Mouse (Mus musculus): ENCODE measurements around the gene Itgav. TPM values are rescaled to one million over a fixed set of nuclear protein-coding genes. Genes with fewer than 3 reads are reported as not detected.

The Itgav gene
- polyA plus RNA-seq, 1 experiment from 2014 or later = 83.2 TPM

DNA sequence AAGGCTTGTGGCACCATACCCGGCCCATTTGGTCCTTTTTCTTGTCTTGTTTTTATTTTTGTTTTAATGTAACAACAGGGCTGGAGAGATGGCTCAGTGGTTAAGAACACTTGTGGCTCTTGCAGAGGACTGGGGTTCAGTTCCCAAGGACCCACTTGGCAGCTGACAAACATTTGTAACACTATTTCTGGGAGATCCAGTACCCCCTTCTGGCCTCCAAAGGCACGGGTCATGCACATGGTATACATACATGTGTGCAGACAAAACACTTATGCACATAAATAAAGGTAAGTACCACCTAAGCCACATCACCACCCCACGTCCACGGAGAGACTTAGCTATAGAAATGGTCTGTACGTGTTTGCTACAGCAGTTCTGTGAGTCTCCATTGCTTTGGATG is 12.6 kb downstream of the Itgav start:
- H3K9me3 ChIP-seq = no peaks in the 10 kb centered on the region
- no peak overlapping the region for H3K4me3 ChIP-seq
- peaks cover 15% of the 10 kb centered on the region; the same call in 1 of the 2 replicates for H3K36me3 ChIP-seq
- H3K4me2 ChIP-seq (replicated peaks) = no peak overlapping the region
- no peak overlapping the region for H3K27ac ChIP-seq
- H3K4me1 ChIP-seq = peaks cover 15% of the 10 kb centered on the region
- 89% methylated on average over 5 of the region's 5 CpGs for WGBS
- H3K9ac ChIP-seq = no peak overlapping the region
- H3K27me3 ChIP-seq = no peaks in the 10 kb centered on the region
- no peak for ATAC-seq (ENCODE audit: insufficient number of reproducible peaks, insufficient read depth, low FRiP score, low TSS enrichment)

DNA sequence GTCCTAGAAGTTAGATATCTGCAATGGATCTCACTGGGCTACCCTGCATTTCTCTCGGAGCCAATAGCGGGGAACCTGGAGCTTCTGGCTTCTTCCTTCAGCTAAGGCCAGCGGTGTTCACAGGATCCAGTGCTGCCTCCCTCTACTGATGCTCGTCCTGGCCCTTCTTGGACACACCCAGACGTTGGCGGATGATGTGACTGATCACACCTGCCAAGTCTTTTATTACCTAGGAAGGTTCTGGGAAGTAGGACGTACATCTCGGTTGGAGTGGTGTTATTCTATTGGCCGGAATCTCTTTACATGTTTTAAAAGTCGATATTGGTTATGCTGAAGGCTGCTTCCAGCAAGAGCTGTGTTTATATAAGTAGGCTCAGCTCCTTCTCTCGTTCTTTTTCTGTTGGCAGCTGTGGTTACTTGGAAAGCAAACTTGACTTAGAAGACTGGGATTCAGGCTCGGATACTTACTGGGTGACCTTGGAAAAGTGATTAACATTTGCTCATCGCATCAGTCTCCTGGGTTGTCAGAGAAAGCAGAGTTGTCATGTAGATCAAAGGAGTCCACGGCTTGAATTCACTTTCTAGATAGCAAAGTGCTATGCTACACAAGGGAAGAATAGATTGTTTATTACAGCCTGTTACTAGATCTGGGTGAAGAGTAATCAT is 14.5 kb downstream of the Itgav start:
- H3K9ac ChIP-seq = no peak overlapping the region
- H3K9me3 ChIP-seq = no peaks in the 10 kb centered on the region
- H3K4me3 ChIP-seq = no peak overlapping the region
- H3K27ac ChIP-seq = no peak overlapping the region
- peaks cover 15% of the 10 kb centered on the region; the same call in 1 of the 2 replicates for H3K36me3 ChIP-seq
- H3K4me2 ChIP-seq (replicated peaks) = no peak overlapping the region
- 85% methylated on average over 14 of the region's 14 CpGs for whole genome bisulfite sequencing
- peaks cover 23% of the 10 kb centered on the region for H3K4me1 ChIP-seq
- no peaks in the 10 kb centered on the region for H3K27me3 ChIP-seq
- ATAC-seq (ENCODE audit: insufficient number of reproducible peaks, insufficient read depth, low FRiP score, low TSS enrichment) = no peak

DNA sequence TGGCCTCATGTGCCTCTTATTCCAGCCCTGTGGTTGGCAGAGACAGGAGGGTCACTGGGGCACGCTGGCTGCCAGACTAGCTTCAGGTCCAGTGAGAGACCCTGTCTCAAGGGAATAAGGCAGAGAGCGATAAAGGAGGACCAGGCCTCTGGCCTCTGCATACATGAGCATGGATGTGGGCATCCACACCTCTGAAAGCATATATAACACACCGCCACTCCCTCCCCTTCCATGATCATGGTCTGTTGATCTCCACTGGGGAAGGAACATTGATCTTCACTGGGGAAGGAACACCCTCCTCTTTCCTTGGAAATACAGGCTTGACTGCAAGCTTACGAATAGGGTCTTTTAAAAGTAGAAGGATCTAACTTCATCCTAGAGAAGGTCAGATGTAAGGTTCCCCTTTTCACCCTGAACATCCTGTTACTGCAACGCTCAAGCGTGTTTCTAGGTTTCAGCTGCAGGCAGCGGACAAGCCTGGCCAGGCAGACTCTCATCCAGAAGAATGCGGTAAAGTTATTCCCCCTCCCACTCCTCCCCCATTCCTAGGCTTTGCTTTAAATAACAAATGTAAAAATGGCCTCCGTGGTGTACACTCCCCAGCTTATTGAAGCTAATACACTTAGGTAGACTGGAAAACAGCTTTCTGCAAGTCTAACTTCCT is 15.4 kb downstream of the Itgav start:
- 0 out of 2 replicates have a peak, but pooled peaks have one; percentile 15 for ATAC-seq (ENCODE audit: insufficient number of reproducible peaks, insufficient read depth, low FRiP score, low TSS enrichment)
- Histone ChIP-seq H3K4me2 (replicated peaks) (no peak overlapping the region), H3K27ac (no peak overlapping the region), H3K36me3 (peaks cover 15% of the 10 kb centered on the region; the same call in 1 of the 2 replicates), H3K9me3 (no peaks in the 10 kb centered on the region), H3K4me1 (peaks cover 23% of the 10 kb centered on the region), H3K9ac (no peak overlapping the region), H3K4me3 (no peak overlapping the region), H3K27me3 (no peaks in the 10 kb centered on the region)
- WGBS = 38% methylated on average over 9 of the region's 9 CpGs

DNA sequence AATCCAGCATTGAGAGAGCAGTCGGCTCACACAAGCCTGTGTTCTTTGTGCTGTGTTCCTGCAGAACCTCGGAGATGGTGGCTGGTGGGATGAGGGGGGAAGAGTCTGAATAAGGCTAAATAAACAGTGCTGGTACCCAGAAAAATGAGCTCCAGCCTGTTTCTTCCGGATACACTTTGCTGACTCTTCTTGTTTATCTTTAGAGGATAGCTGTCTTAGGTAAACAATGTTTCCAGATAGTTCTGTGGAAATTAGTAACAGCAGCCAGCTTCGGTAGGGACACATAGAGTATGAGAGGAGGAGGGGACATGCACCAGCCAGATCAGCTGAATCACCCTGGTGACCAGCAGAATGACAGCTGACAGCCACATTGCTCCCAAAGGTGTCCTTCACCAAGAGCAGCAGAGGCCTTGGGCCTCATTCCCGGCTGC is 16.4 kb downstream of the Itgav start:
- Histone ChIP-seq H3K27me3 (no peaks in the 10 kb centered on the region), H3K9ac (no peak overlapping the region), H3K4me2 (replicated peaks) (no peak overlapping the region), H3K9me3 (no peaks in the 10 kb centered on the region), H3K27ac (no peak overlapping the region), H3K4me1 (peaks cover 23% of the 10 kb centered on the region), H3K36me3 (peaks cover 15% of the 10 kb centered on the region; the same call in 1 of the 2 replicates), H3K4me3 (no peak overlapping the region)
- 14% methylated on average over 5 of the region's 5 CpGs for WGBS
- 0 out of 2 replicates have a peak, but pooled peaks have one; percentile 49 for ATAC-seq (ENCODE audit: insufficient number of reproducible peaks, insufficient read depth, low FRiP score, low TSS enrichment)

DNA sequence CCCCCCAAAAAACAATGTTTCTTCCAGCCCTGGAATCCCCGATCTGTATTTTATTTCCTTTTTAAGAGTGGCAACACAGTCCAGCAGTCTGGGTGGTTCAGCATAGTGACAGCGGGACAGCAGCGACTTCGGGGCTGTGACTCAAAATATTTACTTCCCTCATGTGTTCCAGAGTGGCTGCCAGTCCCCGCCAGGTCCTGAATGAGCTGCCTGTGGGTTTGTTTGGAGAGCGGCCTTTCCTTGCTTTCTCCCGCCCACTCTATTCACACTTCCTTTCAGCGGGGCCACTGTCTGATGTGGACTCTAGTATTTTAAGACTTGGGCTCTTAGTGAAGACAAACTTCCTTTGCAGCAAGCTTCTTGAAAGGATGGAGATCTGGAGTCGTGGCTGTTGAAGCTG is 18.0 kb downstream of the Itgav start:
- H3K9me3 ChIP-seq = no peaks in the 10 kb centered on the region
- WGBS = 47% methylated on average over 9 of the region's 9 CpGs
- H3K27ac ChIP-seq = no peak overlapping the region
- no peak overlapping the region for H3K4me2 ChIP-seq (replicated peaks)
- H3K36me3 ChIP-seq = peaks cover 10% of the 10 kb centered on the region; the same call in 1 of the 2 replicates
- no peak for ATAC-seq (ENCODE audit: insufficient number of reproducible peaks, insufficient read depth, low FRiP score, low TSS enrichment)
- peaks cover 23% of the 10 kb centered on the region for H3K4me1 ChIP-seq
- H3K27me3 ChIP-seq = no peaks in the 10 kb centered on the region
- no peak overlapping the region for H3K9ac ChIP-seq
- no peak overlapping the region for H3K4me3 ChIP-seq

DNA sequence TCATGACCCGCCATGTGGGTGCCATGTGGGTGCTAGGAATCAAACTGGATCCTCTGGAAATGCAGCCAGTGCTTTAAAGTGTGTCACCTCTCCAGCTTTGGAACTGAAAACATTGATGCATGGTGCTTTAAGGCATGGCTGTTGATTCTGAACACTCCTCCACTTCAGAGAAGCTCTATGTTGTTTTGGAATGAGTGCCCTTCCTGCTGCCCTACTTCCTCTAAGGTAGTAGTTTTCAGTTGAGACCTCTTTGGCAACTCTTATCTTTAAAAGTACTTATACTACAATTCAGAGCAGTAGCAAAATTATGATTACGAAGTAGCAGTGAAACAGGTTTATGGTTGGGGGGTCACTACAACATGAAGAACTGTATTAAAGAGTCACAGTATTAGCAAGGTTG is 18.6 kb downstream of the Itgav start:
- Histone ChIP-seq H3K27me3 (no peaks in the 10 kb centered on the region), H3K27ac (no peak overlapping the region), H3K36me3 (peaks cover 12% of the 10 kb centered on the region; the same call in 1 of the 2 replicates), H3K4me3 (no peak overlapping the region), H3K4me2 (replicated peaks) (no peak overlapping the region), H3K4me1 (peaks cover 23% of the 10 kb centered on the region), H3K9me3 (no peaks in the 10 kb centered on the region), H3K9ac (no peak overlapping the region)
- no peak for ATAC-seq (ENCODE audit: insufficient number of reproducible peaks, insufficient read depth, low FRiP score, low TSS enrichment)
- WGBS = 94% methylated on average over 2 of the region's 2 CpGs

DNA sequence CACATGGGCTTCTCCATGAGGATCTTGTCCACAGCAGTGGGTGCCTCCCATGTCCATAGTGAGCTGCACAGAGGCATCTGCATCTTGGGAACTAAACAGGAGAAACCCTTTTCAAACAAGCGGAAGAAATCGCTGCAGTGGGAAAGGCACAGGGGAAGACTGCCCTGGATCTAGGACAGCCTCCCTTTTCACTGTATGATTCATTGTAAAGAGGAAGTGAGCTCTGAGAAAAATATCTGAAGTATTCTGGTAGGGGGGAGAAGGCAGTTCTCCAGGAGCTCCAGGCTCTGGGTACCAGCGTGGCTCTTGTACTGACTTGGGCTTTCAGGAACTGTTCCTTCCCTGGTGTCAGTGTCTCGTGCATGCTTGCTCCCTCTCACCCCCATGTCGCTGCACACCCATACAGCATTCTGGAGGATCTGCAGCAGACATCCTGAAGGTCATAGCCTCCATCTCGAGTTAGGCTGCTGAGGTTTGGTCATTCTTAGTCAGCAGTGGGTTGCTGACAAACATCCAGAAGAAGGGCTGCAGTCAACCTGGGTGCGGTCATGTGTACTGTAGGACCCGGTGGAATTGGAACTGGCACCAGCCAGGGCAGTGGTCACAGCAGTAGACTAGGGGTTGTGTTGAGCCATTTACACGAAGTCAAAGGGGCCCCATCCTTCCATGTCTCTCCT is 20.2 kb downstream of the Itgav start:
- Histone ChIP-seq H3K27me3 (no peaks in the 10 kb centered on the region), H3K36me3 (peaks cover 14% of the 10 kb centered on the region), H3K9ac (no peak overlapping the region), H3K4me2 (replicated peaks) (no peak overlapping the region), H3K27ac (0 out of 2 replicates have a peak overlapping the region, but pooled peaks have one; percentile 1), H3K9me3 (no peaks in the 10 kb centered on the region), H3K4me3 (no peak overlapping the region), H3K4me1 (peaks cover 17% of the 10 kb centered on the region)
- WGBS = 74% methylated on average over 9 of the region's 9 CpGs
- ATAC-seq (ENCODE audit: insufficient number of reproducible peaks, insufficient read depth, low FRiP score, low TSS enrichment) = no peak

DNA sequence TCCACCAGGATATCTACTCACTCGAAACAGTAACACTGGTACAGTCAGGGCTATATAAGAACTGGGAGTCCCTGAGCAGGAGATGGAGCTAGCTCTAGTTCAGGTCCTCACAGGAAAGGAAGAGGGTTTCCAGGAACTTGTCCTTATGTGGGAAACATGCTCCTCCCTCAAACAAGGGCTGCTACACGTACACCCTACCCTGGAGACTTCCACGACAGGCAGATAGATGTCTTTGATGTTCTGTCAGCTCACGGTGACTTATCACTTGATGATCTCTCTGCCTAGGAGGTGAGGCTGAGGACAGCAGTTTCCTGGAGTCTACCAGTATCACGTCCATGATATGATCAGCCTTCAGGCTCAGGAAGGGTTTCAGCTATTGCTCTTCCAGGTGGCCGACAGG is 21.1 kb downstream of the Itgav start:
- 65% methylated on average over 6 of the region's 6 CpGs for whole genome bisulfite sequencing

DNA sequence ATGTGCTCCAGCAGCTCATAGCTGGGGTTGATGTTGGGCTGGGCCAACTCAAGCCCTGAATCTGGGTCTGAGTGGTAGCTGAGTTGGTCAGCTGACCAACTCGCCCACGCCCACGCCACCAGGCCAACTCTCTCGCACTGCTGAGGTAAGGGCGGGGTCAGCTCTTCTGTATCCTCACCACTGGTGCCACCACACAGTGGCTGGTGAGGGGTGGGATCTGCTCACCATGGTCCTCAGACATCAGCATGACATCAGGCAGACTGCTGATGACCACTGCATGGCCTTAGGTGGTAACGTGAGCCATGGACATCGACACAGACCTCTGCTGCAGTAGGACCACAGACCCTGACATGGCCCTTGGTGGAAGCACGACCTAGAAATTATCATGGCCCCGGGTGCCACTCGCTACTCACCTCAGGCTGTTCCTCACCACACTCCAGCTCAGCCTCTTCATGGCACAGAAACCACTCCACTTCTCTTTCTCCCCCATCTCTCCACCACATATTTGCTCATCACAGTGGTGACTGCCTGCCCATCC is 24.5 kb downstream of the Itgav start:
- H3K27me3 ChIP-seq = no peaks in the 10 kb centered on the region
- peaks cover 14% of the 10 kb centered on the region for H3K36me3 ChIP-seq
- H3K4me2 ChIP-seq (replicated peaks) = no peak overlapping the region
- no peak overlapping the region for H3K27ac ChIP-seq
- ATAC-seq (ENCODE audit: insufficient number of reproducible peaks, insufficient read depth, low FRiP score, low TSS enrichment) = no peak
- WGBS = 95% methylated on average over 10 of the region's 10 CpGs
- no peak overlapping the region for H3K4me3 ChIP-seq
- no peak overlapping the region for H3K9ac ChIP-seq
- H3K9me3 ChIP-seq = no peaks in the 10 kb centered on the region
- no peaks in the 10 kb centered on the region for H3K4me1 ChIP-seq

More for the DNA sequence above, 21.1 kb downstream of the Itgav start:
- Histone ChIP-seq H3K4me1 (peaks cover 13% of the 10 kb centered on the region), H3K36me3 (peaks cover 14% of the 10 kb centered on the region), H3K4me3 (no peak overlapping the region), H3K27ac (no peak overlapping the region), H3K4me2 (replicated peaks) (no peak overlapping the region), H3K9ac (no peak overlapping the region), H3K27me3 (no peaks in the 10 kb centered on the region), H3K9me3 (no peaks in the 10 kb centered on the region)
- ATAC-seq (ENCODE audit: insufficient number of reproducible peaks, insufficient read depth, low FRiP score, low TSS enrichment) = no peak

DNA sequence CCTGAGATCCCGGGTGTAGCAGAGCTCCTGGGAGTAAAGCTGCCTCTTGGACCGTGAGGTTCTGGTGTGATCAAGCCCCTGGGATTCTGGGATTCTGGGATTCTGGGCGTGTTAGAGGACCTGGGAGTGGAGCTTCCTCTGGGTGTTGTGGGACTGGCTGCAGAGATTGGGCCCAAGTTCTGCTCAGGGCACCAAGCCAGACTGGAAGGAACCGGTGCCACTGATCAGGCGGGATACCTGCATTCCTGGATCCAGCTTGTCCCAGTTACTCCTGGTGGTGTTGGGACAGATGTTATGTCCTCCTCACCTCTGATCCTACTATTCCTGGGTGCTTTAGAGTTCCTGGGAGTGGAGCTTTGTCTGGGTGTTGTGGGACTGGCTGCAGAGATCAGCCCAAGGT is 28.8 kb downstream of the Itgav start:
- H3K4me3 ChIP-seq = no peak overlapping the region
- no peak overlapping the region for H3K4me2 ChIP-seq (replicated peaks)
- no peak overlapping the region for H3K27ac ChIP-seq
- no peak for ATAC-seq (ENCODE audit: insufficient number of reproducible peaks, insufficient read depth, low FRiP score, low TSS enrichment)
- no peaks in the 10 kb centered on the region for H3K27me3 ChIP-seq
- H3K36me3 ChIP-seq = peaks cover 26% of the 10 kb centered on the region
- WGBS = 89% methylated on average over 5 of the region's 5 CpGs
- no peaks in the 10 kb centered on the region for H3K4me1 ChIP-seq
- H3K9ac ChIP-seq = no peak overlapping the region
- no peaks in the 10 kb centered on the region for H3K9me3 ChIP-seq

DNA sequence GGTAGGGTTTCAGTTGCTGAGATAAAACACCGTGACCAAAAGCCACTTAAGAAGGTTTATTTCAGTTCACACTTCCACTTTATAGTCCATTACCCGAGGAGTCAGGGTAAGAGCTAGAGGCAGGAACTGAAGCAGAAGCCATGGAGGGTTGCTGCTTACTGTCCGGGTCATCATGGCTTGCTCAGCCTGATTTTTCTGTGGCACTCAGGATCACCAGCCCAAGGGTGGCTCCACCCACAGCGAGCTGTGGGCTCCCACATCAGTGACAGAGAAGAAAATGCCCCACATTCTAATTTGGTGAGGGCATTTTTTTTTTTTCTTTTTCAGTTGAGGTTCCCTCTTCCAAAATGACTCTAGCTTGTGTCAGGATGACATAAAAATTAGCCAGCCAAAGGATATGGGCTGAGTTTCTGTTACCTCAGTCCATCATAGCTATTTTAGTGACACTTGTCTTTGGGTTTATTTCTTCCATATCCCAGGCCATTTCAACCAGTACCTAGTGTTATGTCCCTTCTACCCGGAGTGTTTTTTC is 30.2 kb downstream of the Itgav start:
- H3K36me3 ChIP-seq = 0 out of 2 replicates have a peak, but pooled peaks cover 17% of the 10 kb centered on the region
- no peaks in the 10 kb centered on the region for H3K27me3 ChIP-seq
- no peak overlapping the region for H3K4me3 ChIP-seq
- H3K9me3 ChIP-seq = no peaks in the 10 kb centered on the region
- no peak overlapping the region for H3K9ac ChIP-seq
- H3K4me2 ChIP-seq (replicated peaks) = no peak overlapping the region
- peaks cover 5% of the 10 kb centered on the region; the same call in 1 of the 2 replicates for H3K4me1 ChIP-seq
- WGBS = 80% methylated on average over 5 of the region's 5 CpGs
- ATAC-seq (ENCODE audit: insufficient number of reproducible peaks, insufficient read depth, low FRiP score, low TSS enrichment) = no peak
- no peak overlapping the region for H3K27ac ChIP-seq
